Mouse (Mus musculus): ENCODE data around the gene Hsd11b1. TPM values are rescaled to one million over a fixed set of nuclear protein-coding genes. Genes with fewer than 3 reads are reported as not detected.
"Not testable (repeated sequence)": the region's sequence is repeated elsewhere in the genome, so short reads cannot be mapped to it uniquely, and the experiment has no call there.

Gene Hsd11b1
- polyA plus RNA-seq, 1 experiment from 2014 or later = 0.28 TPM

DNA sequence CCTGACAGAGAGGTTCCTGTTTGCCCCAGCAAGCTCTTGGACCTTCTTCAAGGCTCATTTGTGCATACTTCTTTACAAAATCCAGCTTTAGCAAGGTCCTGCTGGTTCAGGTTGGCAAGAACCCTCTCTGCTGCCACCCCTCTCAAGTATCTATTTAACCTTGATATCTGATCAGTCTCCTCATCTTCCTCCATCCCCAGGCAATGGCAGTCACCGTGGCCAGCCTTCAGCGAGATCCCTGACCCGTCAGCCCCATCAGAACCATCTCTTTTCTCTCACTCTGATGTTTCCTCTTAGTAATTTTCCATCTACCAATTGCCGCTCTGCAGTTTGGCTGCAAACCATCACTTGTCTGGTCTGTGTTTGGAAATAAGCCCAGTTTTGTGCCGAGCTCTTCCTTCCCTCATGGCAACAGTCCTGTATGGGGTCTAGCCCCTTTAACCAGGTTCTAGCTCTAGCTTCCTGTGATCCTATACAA lies 7.2 kb downstream of the Hsd11b1 start:
- ATAC-seq (ENCODE audit: insufficient number of reproducible peaks, insufficient read depth, low FRiP score, low TSS enrichment, low read depth) = no peak
- Histone ChIP-seq H3K4me2 (no peak overlapping the region), H3K4me3 (replicated peaks) (no peak overlapping the region), H3K27me3 (no peaks in the 10 kb centered on the region), H3K36me3 (no peaks in the 10 kb centered on the region), H3K4me1 (replicated peaks) (peaks cover 6% of the 10 kb centered on the region), H3K9ac (replicated peaks) (no peak overlapping the region), H3K27ac (no peak overlapping the region), H3K9me3 (no peaks in the 10 kb centered on the region)
- WGBS = 70% methylated on average over 5 of the region's 5 CpGs

- Histone ChIP-seq H3K4me2 (no peak overlapping the region), H3K9ac (replicated peaks) (no peak overlapping the region), H3K27me3 (no peaks in the 10 kb centered on the region), H3K4me3 (replicated peaks) (no peak overlapping the region), H3K36me3 (no peaks in the 10 kb centered on the region), H3K9me3 (no peaks in the 10 kb centered on the region), H3K4me1 (replicated peaks) (peaks cover 6% of the 10 kb centered on the region), H3K27ac (no peak overlapping the region)
- ATAC-seq (ENCODE audit: insufficient number of reproducible peaks, insufficient read depth, low FRiP score, low TSS enrichment, low read depth) = no peak
Measured at GRCm38 (mm10) chr1:193256289-193256577, 7.6 kb downstream of the Hsd11b1 start.

DNA sequence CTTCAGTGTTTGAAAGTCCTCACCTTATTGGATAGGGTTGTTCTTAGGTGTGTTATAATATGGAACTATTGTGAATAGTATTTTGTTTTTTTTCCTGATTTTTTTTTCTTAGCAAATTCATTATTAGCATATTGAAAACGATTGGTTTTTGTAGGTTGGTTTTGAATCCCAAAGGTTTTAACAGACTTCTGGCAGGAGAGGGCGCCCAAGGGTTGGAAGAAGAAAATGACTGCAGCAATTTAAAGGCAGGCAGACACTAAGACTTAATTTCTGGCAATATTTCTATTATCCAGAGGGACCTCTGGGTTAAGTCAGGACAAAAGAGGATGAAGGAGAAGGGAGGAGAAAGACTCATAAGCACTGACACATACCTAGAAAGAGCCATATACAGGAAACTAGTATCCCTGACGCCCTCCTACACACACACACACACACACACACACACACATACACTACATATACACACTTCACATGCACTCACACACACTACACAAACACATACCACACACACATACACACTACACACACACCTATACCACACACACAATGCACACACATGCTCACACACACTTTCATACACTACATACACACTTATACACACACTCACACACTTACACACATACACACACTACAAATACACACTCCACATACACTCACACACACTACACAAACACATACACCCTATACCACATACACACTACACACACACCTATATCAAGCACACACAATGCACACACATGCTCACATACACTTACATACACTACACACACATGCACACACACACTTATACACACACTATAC lies 8.2 kb downstream of the Hsd11b1 start:
- Histone ChIP-seq H3K4me2 (no peak overlapping the region), H3K4me1 (replicated peaks) (peaks cover 6% of the 10 kb centered on the region), H3K36me3 (no peaks in the 10 kb centered on the region), H3K4me3 (replicated peaks) (no peak overlapping the region), H3K9ac (replicated peaks) (no peak overlapping the region), H3K27me3 (no peaks in the 10 kb centered on the region), H3K9me3 (no peaks in the 10 kb centered on the region), H3K27ac (no peak overlapping the region)
- ATAC-seq (ENCODE audit: insufficient number of reproducible peaks, insufficient read depth, low FRiP score, low TSS enrichment, low read depth) = peak; percentile 47; the same call in 1 of the 2 replicates
- 30% methylated on average over 3 of the region's 3 CpGs for WGBS

DNA sequence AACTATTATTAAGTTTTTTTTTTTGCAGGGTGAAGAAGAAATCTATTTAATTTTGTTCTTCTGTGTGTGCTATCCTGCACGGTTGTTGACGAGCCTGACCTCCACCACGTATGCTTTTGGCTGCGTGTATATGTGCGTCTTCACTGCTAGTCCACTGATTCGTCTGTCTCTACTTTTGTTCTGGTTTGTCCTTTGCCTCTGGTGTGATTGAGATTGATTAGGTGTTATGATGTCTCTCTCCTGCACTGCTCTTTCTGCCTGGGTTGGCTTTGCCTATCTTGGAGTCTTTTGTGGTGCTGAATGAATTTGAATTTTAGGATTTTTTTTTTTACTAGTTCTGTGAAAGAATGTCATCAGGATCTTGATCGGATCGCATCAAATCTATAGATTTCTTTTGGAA lies 8.8 kb downstream of the Hsd11b1 start:
- ATAC-seq (ENCODE audit: insufficient number of reproducible peaks, insufficient read depth, low FRiP score, low TSS enrichment, low read depth) = no peak
- no peak overlapping the region for H3K4me3 ChIP-seq (replicated peaks)
- H3K9ac ChIP-seq (replicated peaks) = no peak overlapping the region
- H3K27ac ChIP-seq = no peak overlapping the region
- H3K27me3 ChIP-seq = no peaks in the 10 kb centered on the region
- WGBS = 47% methylated on average over 8 of the region's 8 CpGs
- H3K36me3 ChIP-seq = no peaks in the 10 kb centered on the region
- H3K4me1 ChIP-seq (replicated peaks) = peaks cover 6% of the 10 kb centered on the region
- no peaks in the 10 kb centered on the region for H3K9me3 ChIP-seq
- no peak overlapping the region for H3K4me2 ChIP-seq

DNA sequence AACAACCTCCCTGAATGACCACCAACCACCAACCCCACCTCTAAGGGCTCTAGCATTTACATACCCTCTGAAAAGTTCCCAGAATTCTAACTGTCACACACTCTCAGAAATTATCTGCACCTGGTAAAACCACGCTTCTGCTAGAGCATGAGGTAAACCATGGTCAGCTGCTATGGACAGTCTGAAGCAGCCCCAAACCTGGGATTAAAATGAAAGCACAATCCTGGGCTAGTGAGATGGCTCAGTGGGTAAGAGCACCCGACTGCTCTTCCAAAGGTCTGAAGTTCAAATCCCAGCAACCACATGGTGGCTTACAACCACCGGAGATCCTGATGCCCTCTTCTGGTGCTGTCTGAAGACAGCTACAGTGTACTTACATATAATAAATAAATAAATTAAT lies 10.0 kb downstream of the Hsd11b1 start:
- not testable (repeated sequence) for H3K4me1 ChIP-seq (replicated peaks); ATAC-seq (ENCODE audit: insufficient number of reproducible peaks, insufficient read depth, low FRiP score, low TSS enrichment, low read depth); H3K4me2 ChIP-seq; H3K9ac ChIP-seq (replicated peaks); H3K36me3 ChIP-seq; H3K27ac ChIP-seq; H3K4me3 ChIP-seq (replicated peaks); H3K9me3 ChIP-seq; H3K27me3 ChIP-seq
- 74% methylated on average over 3 of the region's 3 CpGs for WGBS

- Histone ChIP-seq H3K4me3 (replicated peaks) (no peak overlapping the region), H3K4me1 (replicated peaks) (peaks cover 6% of the 10 kb centered on the region), H3K9ac (replicated peaks) (no peak overlapping the region), H3K27me3 (no peaks in the 10 kb centered on the region), H3K4me2 (0 out of 2 replicates have a peak overlapping the region, but pooled peaks have one; percentile 1), H3K27ac (no peak overlapping the region), H3K36me3 (no peaks in the 10 kb centered on the region), H3K9me3 (no peaks in the 10 kb centered on the region)
- 27% methylated on average over 5 of the region's 5 CpGs for WGBS
- ATAC-seq (ENCODE audit: insufficient number of reproducible peaks, insufficient read depth, low FRiP score, low TSS enrichment, low read depth) = no peak
Measured at GRCm38 (mm10) chr1:193252616-193253015, 11.3 kb downstream of the Hsd11b1 start.

DNA sequence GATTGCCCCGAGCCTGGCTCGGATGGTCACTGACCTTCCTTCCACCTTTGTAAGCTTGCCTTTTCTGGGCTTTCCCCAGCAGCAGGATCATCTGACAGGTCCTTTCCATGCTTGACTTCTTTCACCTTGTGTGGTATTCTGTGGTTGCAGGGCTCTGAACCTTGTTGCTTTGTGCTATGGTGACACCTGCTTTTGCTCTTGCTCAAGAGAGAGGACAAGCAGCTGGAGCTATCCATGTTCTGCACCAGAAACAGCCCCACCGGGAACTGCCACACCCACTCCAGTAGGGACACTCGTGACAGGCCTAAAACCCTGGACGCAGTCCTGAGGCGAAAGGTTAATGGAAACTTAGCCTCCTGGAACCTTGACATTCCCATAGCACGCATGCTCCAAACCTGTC lies 12.5 kb downstream of the Hsd11b1 start:
- H3K27me3 ChIP-seq = no peaks in the 10 kb centered on the region
- H3K36me3 ChIP-seq = no peaks in the 10 kb centered on the region
- no peak overlapping the region for H3K27ac ChIP-seq
- H3K4me3 ChIP-seq (replicated peaks) = no peak overlapping the region
- WGBS = 81% methylated on average over 7 of the region's 7 CpGs
- H3K9ac ChIP-seq (replicated peaks) = no peak overlapping the region
- no peak for ATAC-seq (ENCODE audit: insufficient number of reproducible peaks, insufficient read depth, low FRiP score, low TSS enrichment, low read depth)
- no peak overlapping the region for H3K4me2 ChIP-seq
- H3K9me3 ChIP-seq = no peaks in the 10 kb centered on the region
- H3K4me1 ChIP-seq (replicated peaks) = peaks cover 6% of the 10 kb centered on the region

DNA sequence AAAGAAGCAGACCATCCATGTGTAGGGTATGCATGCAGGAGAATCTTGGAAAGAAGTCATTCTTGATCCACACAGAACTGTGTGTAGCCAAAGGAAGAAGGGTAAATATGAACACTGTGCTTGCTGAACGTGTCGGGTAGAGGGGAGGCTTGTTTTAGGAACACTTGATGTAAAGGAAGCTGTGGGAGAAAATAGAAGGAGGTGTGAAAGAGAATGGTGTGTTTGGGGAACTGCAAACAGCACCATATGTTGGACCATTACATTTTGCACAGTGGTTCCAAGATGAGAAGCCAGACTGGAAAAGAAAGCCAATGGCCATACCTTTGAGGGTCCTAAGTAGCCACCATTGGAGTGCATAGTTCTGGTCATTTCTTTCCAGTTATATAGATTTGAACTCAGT lies 13.8 kb downstream of the Hsd11b1 start:
- ATAC-seq (ENCODE audit: insufficient number of reproducible peaks, insufficient read depth, low FRiP score, low TSS enrichment, low read depth) = no peak
- no peak overlapping the region for H3K4me2 ChIP-seq
- no peak overlapping the region for H3K9ac ChIP-seq (replicated peaks)
- 81% methylated on average over 2 of the region's 2 CpGs for WGBS
- no peaks in the 10 kb centered on the region for H3K36me3 ChIP-seq
- no peaks in the 10 kb centered on the region for H3K9me3 ChIP-seq
- H3K27ac ChIP-seq = no peak overlapping the region
- no peaks in the 10 kb centered on the region for H3K27me3 ChIP-seq
- H3K4me1 ChIP-seq (replicated peaks) = peaks cover 6% of the 10 kb centered on the region
- no peak overlapping the region for H3K4me3 ChIP-seq (replicated peaks)

DNA sequence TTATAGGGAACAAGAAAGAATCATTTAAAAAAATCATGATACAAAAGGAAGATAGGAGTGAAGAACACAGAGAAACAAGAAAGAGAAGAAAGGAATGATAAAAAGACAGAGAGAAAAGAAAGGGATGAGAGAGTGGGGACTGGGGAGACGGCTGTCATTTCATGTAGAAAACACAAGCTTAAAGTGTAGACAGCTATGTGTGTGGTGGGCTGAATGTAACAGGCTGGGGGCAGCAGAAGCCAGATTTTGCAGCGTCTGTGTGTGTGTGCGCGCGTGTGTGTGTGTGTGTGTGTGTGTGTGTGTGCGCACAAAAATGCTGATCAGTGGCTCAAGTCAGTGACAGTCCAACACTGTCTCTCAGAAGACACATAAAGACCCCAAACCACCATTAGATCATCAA lies 19.6 kb downstream of the Hsd11b1 start:
- no peaks in the 10 kb centered on the region for H3K27me3 ChIP-seq
- WGBS = 82% methylated on average over 6 of the region's 6 CpGs
- no peaks in the 10 kb centered on the region for H3K36me3 ChIP-seq
- ATAC-seq (ENCODE audit: insufficient number of reproducible peaks, insufficient read depth, low FRiP score, low TSS enrichment, low read depth) = no peak
- no peak overlapping the region for H3K4me2 ChIP-seq
- H3K4me3 ChIP-seq (replicated peaks) = no peak overlapping the region
- no peaks in the 10 kb centered on the region for H3K9me3 ChIP-seq
- H3K9ac ChIP-seq (replicated peaks) = no peak overlapping the region
- no peak overlapping the region for H3K27ac ChIP-seq
- H3K4me1 ChIP-seq (replicated peaks) = no peaks in the 10 kb centered on the region

DNA sequence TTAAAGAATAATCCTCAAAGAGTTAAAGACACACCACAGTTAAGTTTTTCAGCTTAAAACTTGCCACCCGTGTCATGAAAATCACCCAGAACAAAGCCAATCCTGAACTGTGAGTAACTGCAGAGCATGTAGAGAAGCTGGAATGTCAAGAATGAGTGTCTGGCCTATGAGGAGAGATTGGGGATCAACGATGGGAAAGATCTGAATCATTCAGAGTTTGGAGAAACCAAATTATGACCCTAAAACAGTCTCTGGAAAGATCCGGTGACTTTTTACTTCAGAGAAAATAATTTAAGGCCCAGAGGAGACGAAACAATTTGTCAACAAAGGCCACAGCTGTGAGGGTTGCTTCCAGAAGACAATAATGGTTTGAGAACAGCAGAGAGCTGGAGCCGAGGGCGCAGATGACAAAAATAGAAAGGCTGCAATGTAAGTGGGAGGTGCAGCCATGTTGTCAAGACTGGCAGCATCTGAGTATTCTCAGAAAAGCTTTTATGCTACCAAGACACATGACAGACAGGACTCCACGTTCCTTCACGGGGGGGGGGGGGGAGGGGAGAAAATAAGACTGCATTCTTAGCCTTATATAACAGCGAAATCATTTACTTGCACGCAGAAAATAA lies 20.2 kb downstream of the Hsd11b1 start:
- H3K27me3 ChIP-seq = no peaks in the 10 kb centered on the region
- H3K9me3 ChIP-seq = no peaks in the 10 kb centered on the region
- H3K4me1 ChIP-seq (replicated peaks) = no peaks in the 10 kb centered on the region
- no peak overlapping the region for H3K4me3 ChIP-seq (replicated peaks)
- no peak overlapping the region for H3K4me2 ChIP-seq
- no peaks in the 10 kb centered on the region for H3K36me3 ChIP-seq
- H3K27ac ChIP-seq = no peak overlapping the region
- H3K9ac ChIP-seq (replicated peaks) = no peak overlapping the region
- 63% methylated on average over 10 of the region's 10 CpGs for WGBS
- no peak for ATAC-seq (ENCODE audit: insufficient number of reproducible peaks, insufficient read depth, low FRiP score, low TSS enrichment, low read depth)

GRCm38 (mm10) chr1:193242863-193243262 lies 21.0 kb downstream of the Hsd11b1 start:
- WGBS = 65% methylated on average over 4 of the region's 4 CpGs
- H3K27me3 ChIP-seq = no peaks in the 10 kb centered on the region
- no peak for ATAC-seq (ENCODE audit: insufficient number of reproducible peaks, insufficient read depth, low FRiP score, low TSS enrichment, low read depth)
- no peaks in the 10 kb centered on the region for H3K4me1 ChIP-seq (replicated peaks)
- H3K9ac ChIP-seq (replicated peaks) = no peak overlapping the region
- no peaks in the 10 kb centered on the region for H3K36me3 ChIP-seq
- H3K4me3 ChIP-seq (replicated peaks) = no peak overlapping the region
- no peak overlapping the region for H3K27ac ChIP-seq
- H3K9me3 ChIP-seq = no peaks in the 10 kb centered on the region
- no peak overlapping the region for H3K4me2 ChIP-seq

DNA sequence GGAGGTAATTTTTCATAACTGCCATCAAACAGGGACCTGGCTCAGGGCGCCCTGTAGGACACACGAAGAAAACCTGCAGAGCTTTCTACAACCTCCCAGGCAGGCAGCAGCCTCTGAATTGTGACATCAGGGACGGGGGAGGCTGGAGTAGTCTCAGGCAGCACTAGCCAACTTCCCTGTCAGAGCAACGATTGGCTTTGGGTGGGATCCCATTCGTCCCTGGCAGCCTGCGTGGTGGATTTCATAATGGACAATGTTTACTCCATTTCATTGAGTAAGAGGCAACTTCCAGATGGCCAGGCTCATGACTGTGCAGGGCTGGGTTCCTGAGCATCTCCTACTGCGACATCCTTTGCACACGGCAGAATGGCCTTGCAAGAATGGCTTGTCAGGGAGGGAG lies 21.6 kb downstream of the Hsd11b1 start:
- H3K27me3 ChIP-seq = no peaks in the 10 kb centered on the region
- WGBS = 78% methylated on average over 8 of the region's 8 CpGs
- H3K4me2 ChIP-seq = no peak overlapping the region
- no peak overlapping the region for H3K4me3 ChIP-seq (replicated peaks)
- no peaks in the 10 kb centered on the region for H3K4me1 ChIP-seq (replicated peaks)
- no peak overlapping the region for H3K9ac ChIP-seq (replicated peaks)
- H3K9me3 ChIP-seq = no peaks in the 10 kb centered on the region
- no peak overlapping the region for H3K27ac ChIP-seq
- no peak for ATAC-seq (ENCODE audit: insufficient number of reproducible peaks, insufficient read depth, low FRiP score, low TSS enrichment, low read depth)
- no peaks in the 10 kb centered on the region for H3K36me3 ChIP-seq
